Mouse (Mus musculus) thymus, adult 2 months (tissue): ENCODE results near the gene Ifna2. TPM values are rescaled to one million over a fixed set of nuclear protein-coding genes. Genes with fewer than 3 reads are reported as not detected.

Experiments
- DNase-seq: peaks from one replicate; pipeline ENCODE4 v3.0.0; 2021
- H3K27ac ChIP-seq: fragments of 200-500 bp; 2 replicates; pipeline ENCODE4 v1.5.1; 2012; ENCODE audit warnings: low read length, control low read depth; ENCODE audit not compliant: control insufficient read depth, insufficient read depth
- H3K27me3 ChIP-seq: fragments of 200-500 bp; 2 replicates; pipeline ENCODE4 v1.6.1; 2012; ENCODE audit warnings: mild to moderate bottlenecking, low read length, moderate library complexity, mixed read lengths; ENCODE audit not compliant: control insufficient read depth, insufficient read depth
- H3K36me3 ChIP-seq: fragments of 200-500 bp; 2 replicates; pipeline ENCODE4 v1.6.1; 2012; ENCODE audit warnings: mild to moderate bottlenecking, low read length, moderate library complexity; ENCODE audit not compliant: control insufficient read depth, insufficient read depth
- H3K4me1 ChIP-seq: fragments of 200-500 bp; replicated peaks from 2 replicates; pipeline ENCODE4 v1.6.1; 2012; ENCODE audit warnings: low read length; ENCODE audit not compliant: control insufficient read depth, insufficient read depth
- H3K4me3 ChIP-seq: fragments of 200-500 bp; 2 replicates; pipeline ENCODE4 v1.5.1; 2012; ENCODE audit warnings: mild to moderate bottlenecking, low read length, control low read depth, moderate library complexity; ENCODE audit not compliant: control insufficient read depth, insufficient read depth
- CTCF ChIP-seq: fragments of 200-500 bp; IDR thresholded peaks from 2 replicates; pipeline ENCODE4 v1.5.1; 2012; ENCODE audit warnings: mild to moderate bottlenecking, control low read depth, low read length, moderate library complexity, borderline replicate concordance; ENCODE audit not compliant: control insufficient read depth, poor library complexity, insufficient read depth; ENCODE audit errors: extremely low read depth
- POLR2A ChIP-seq: fragments of 200-500 bp; IDR thresholded peaks from 2 replicates; pipeline ENCODE4 v1.6.1; 2012; ENCODE audit warnings: mild to moderate bottlenecking, low read length, control low read depth, moderate library complexity; ENCODE audit not compliant: control insufficient read depth, poor library complexity, insufficient read depth; ENCODE audit errors: extremely low read depth
- WGBS: fragments of 180-500 bp; shearing (Covaris S2); methylation state at CpG from one replicate; pipeline ENCODE4 v1.1.7; 2018; 5-methylcytosine and 5-hydroxymethylcytosine counted together
- polyA plus RNA-seq: library from polyadenylated mRNA; depleted of rRNA; stranded (reverse); fragments of >200 nt; gene quantifications from 2 replicates; pipeline ENCODE4 v1.2.3, GENCODE M21; 2012

Gene Ifna2
- polyA plus RNA-seq, 1 experiment: not detected

DNA sequence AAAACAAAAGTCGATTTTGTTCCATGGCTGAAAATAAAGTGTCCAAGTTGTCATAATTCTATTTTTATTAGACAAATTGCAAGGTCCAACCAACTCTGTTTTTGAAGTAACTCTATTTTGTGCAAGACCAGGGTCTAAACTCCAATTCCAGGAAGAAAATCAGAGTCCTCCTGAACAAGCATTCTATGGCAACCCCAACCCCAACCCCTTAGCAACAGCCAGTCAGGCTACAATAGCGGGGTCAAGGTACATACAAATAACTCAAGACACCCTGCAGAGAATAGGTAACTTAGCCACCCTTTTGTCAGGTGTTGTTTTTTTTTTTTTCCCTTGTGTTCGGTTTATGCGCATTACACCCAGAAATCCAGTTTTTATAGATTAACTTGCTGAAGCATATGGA lies 14.0 kb upstream of the Ifna2 start:
- no peak for DNase-seq
- H3K27ac ChIP-seq: no peak overlapping the region
- H3K4me3 ChIP-seq: no peak overlapping the region
- no peaks in the 10 kb centered on the region for H3K27me3 ChIP-seq
- TF ChIP-seq CTCF (no peak), POLR2A (no peak)
- WGBS: 75% methylated on average over 4 of the region's 4 CpGs
- H3K36me3 ChIP-seq: no peaks in the 10 kb centered on the region
- H3K4me1 ChIP-seq: no peaks in the 10 kb centered on the region

- WGBS: 68% methylated on average over 6 of the region's 6 CpGs
- no peaks in the 10 kb centered on the region for H3K27me3 ChIP-seq
- TF ChIP-seq POLR2A (no peak), CTCF (no peak)
- H3K36me3 ChIP-seq: no peaks in the 10 kb centered on the region
- no peak for DNase-seq
- H3K4me3 ChIP-seq: no peak overlapping the region
- no peak overlapping the region for H3K27ac ChIP-seq
- H3K4me1 ChIP-seq: 0 out of 2 replicates have a peak, but pooled peaks cover 2% of the 10 kb centered on the region
These were observed 13.4 kb upstream of the Ifna2 start for GRCm38 (mm10) chr4:88697108-88697507.

DNA sequence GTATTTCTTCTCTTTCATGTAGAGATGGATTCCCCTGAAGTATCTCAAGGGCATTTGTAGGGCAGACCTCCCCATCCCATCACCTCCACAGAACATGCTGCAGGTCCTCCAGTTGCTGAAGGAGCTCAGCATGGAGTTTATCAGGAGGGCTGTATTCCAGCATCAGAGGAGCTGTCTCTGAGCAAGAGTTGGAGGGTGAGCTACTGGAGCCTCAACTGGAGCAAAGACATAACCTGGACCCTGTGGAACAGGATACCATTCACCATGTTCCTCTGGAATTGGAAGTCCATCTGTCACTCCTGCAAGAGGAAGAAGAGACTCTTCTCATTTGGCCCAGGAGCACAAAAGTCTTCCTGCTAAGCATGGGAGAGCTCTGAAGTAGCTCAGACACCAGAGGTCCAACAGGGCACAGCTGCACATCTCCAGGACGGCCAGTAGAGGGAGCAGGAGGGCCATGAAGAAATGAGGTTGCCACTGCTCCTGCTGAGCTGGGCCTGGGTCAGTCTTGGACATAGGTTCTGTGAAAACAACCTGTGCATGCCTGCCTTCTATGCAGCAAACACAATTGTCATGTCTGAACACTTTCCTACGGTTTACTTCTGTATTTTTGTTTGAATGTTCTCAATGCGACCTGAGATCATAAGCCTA lies 12.6 kb upstream of the Ifna2 start:
- Histone ChIP-seq H3K4me3 (no peak overlapping the region), H3K27me3 (no peaks in the 10 kb centered on the region), H3K36me3 (no peaks in the 10 kb centered on the region), H3K4me1 (0 out of 2 replicates have a peak, but pooled peaks cover 2% of the 10 kb centered on the region), H3K27ac (no peak overlapping the region)
- TF ChIP-seq POLR2A: no peak
- TF ChIP-seq CTCF: peak; percentile 95
- peak; percentile 79 for DNase-seq
- WGBS: 34% methylated on average over 3 of the region's 3 CpGs

GRCm38 (mm10) chr4:88693392-88693791 lies 9.7 kb upstream of the Ifna2 start:
- Histone ChIP-seq H3K27me3 (no peaks in the 10 kb centered on the region), H3K27ac (no peak overlapping the region), H3K36me3 (no peaks in the 10 kb centered on the region), H3K4me1 (0 out of 2 replicates have a peak, but pooled peaks cover 2% of the 10 kb centered on the region), H3K4me3 (no peak overlapping the region)
- TF ChIP-seq CTCF (no peak), POLR2A (no peak)
- DNase-seq: no peak
- WGBS: 18% methylated on average over 2 of the region's 2 CpGs

GRCm38 (mm10) chr4:88692537-88692936 lies 8.8 kb upstream of the Ifna2 start:
- 4% methylated on average over 1 of the region's 1 CpGs for WGBS

GRCm38 (mm10) chr4:88691259-88691658 lies 7.5 kb upstream of the Ifna2 start, which contains the start of gene Ifnab:
Gene Ifnab, minus strand, starts transcription at chr4:88691359.
- Histone ChIP-seq H3K4me3 (no peak within 1 kb of the TSS), H3K27me3 (no peaks in the 10 kb centered on the region), H3K36me3 (no peaks in the 10 kb centered on the region), H3K27ac (no peak within 1 kb of the TSS), H3K4me1 (0 out of 2 replicates have a peak, but pooled peaks cover 2% of the 10 kb centered on the region)
- WGBS: 82% methylated on average over 2 of the region's 2 CpGs
- DNase-seq: no peak
- TF ChIP-seq CTCF (no peak), POLR2A (no peak)

More at GRCm38 (mm10) chr4:88692537-88692936, 8.8 kb upstream of the Ifna2 start:
- no peak for DNase-seq
- 0 out of 2 replicates have a peak, but pooled peaks cover 2% of the 10 kb centered on the region for H3K4me1 ChIP-seq
- H3K4me3 ChIP-seq: no peak overlapping the region
- H3K27me3 ChIP-seq: no peaks in the 10 kb centered on the region
- H3K36me3 ChIP-seq: no peaks in the 10 kb centered on the region
- H3K27ac ChIP-seq: no peak overlapping the region
- TF ChIP-seq POLR2A (no peak), CTCF (no peak)
